Mouse (Mus musculus) kidney, adult 2 months (tissue): ENCODE measurements around the gene Rgmb.

Source experiments
- CTCF ChIP-seq: fragments of 200-500 bp; conservative IDR thresholded peaks from 2 replicates; pipeline ENCODE4 v1.5.1; 2011; ENCODE audit warnings: low read depth, mild to moderate bottlenecking, control low read depth, low read length, moderate library complexity, mixed read lengths; ENCODE audit not compliant: insufficient read depth, insufficient read length
- POLR2A ChIP-seq: fragments of 200-500 bp; IDR thresholded peaks from one replicate; pipeline ENCODE4 v1.6.1; 2011; ENCODE audit warnings: low read depth, low read length, control low read depth

GRCm38 (mm10) chr17:15865249-15865648 lies 34.4 kb upstream of the Rgmb start:
- no peak for TF ChIP-seq POLR2A
- no peak for TF ChIP-seq CTCF
